Mouse (Mus musculus) limb, embryonic 13.5 days (tissue): ENCODE measurements at regions not wholly inside any gene's neighbourhood (a gene's known extent, or its start where the extent isn't known, plus 50 kb on each side); places are given as distances from the start of the nearest gene placed in this dataset.

Experiments
- ATAC-seq: fragments of 200-750 bp; cut with Nextera tagmentation; 2 replicates; pipeline ENCODE4 v1.8.0; 2017; ENCODE audit warnings: low read depth, moderate number of reproducible peaks, moderate TSS enrichment; ENCODE audit not compliant: low FRiP score
- H3K27ac ChIP-seq: fragments of 300-500 bp; sonication (generic); 2 replicates; pipeline ENCODE4 v1.5.1; 2015; ENCODE audit warnings: inconsistent platforms, mild to moderate bottlenecking, moderate library complexity
- H3K27me3 ChIP-seq: fragments of 300-500 bp; sonication (generic); 2 replicates; pipeline ENCODE4 v1.6.1; 2015; ENCODE audit warnings: mild to moderate bottlenecking, inconsistent platforms
- H3K36me3 ChIP-seq: fragments of 300-500 bp; sonication (generic); 2 replicates; pipeline ENCODE4 v1.6.1; 2015; ENCODE audit warnings: inconsistent platforms, mild to moderate bottlenecking, moderate library complexity
- H3K4me1 ChIP-seq: fragments of 300-500 bp; sonication (generic); 2 replicates; pipeline ENCODE4 v1.6.1; 2015; ENCODE audit warnings: inconsistent platforms
- H3K4me2 ChIP-seq: fragments of 300-500 bp; sonication (generic); replicated peaks from 2 replicates; pipeline ENCODE4 v1.6.1; 2015; ENCODE audit warnings: inconsistent platforms, mild to moderate bottlenecking, moderate library complexity
- H3K4me3 ChIP-seq: fragments of 300-500 bp; sonication (generic); 2 replicates; pipeline ENCODE4 v1.5.1; 2015; ENCODE audit warnings: moderate library complexity, mild to moderate bottlenecking, inconsistent platforms
- H3K9ac ChIP-seq: fragments of 300-500 bp; sonication (generic); 2 replicates; pipeline ENCODE4 v1.6.1; 2015; ENCODE audit warnings: mild to moderate bottlenecking, inconsistent platforms
- H3K9me3 ChIP-seq: fragments of 300-500 bp; sonication (generic); 2 replicates; pipeline ENCODE4 v1.6.1; 2016; ENCODE audit warnings: inconsistent platforms
- WGBS: fragments of 180-500 bp; shearing (Covaris S2); methylation state at CpG from one replicate; pipeline ENCODE4 v1.1.7; 2015; 5-methylcytosine and 5-hydroxymethylcytosine counted together

DNA sequence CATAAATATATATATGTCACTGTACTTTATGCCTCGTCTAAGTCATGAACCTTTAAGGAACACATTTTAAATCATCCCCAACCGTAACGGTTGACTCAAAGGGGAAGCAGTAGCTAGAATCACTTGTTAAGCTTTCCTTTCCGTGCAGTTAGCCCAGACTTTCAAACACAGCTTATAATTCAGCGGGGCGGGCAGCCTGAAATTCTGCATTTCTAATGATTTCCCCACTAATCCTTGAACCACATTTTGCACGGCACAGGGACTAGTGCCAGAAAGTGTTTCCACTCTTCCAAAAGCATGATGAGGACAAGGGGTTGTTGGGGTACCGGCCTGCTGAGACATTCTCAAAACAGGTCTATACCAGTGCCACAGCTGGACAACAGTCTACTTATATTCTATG, 195.1 kb upstream of the Spred2 start:
- peaks cover 4% of the 10 kb centered on the region; the same call in 1 of the 2 replicates for H3K27me3 ChIP-seq
- H3K4me3 ChIP-seq = no peak overlapping the region
- H3K4me2 ChIP-seq = no peak overlapping the region
- H3K27ac ChIP-seq = no peak overlapping the region
- 0 out of 2 replicates have a peak, but pooled peaks cover 3% of the 10 kb centered on the region for H3K4me1 ChIP-seq
- no peak for ATAC-seq
- WGBS = 77% methylated on average over 8 of the region's 8 CpGs
- no peaks in the 10 kb centered on the region for H3K36me3 ChIP-seq
- H3K9ac ChIP-seq = no peak overlapping the region
- H3K9me3 ChIP-seq = peaks cover 3% of the 10 kb centered on the region; the same call in 1 of the 2 replicates

DNA sequence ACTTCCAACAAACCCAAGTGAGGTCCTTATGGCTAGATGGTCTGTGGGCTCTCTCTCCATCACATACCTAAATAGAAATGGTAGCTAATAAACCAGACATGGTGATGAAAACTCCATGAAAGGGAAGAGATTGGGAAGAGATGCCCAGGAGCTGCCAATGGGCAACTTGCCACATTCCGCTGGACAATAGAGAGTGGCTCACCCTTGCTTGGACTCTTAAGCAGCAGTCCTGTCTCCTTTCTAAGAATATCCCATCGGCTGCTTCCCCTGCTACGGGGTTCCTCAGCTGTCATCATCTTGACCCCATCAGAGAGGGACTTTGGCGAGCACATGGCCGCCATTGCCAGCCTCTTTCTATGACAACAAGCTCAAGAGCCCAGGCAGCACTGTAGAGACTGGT, 193.4 kb upstream of the Spred2 start:
- no peak for ATAC-seq
- peaks cover 9% of the 10 kb centered on the region for H3K27me3 ChIP-seq
- H3K27ac ChIP-seq = no peak overlapping the region
- H3K9ac ChIP-seq = no peak overlapping the region
- no peak overlapping the region for H3K4me3 ChIP-seq
- 89% methylated on average over 5 of the region's 5 CpGs for WGBS
- peaks cover 3% of the 10 kb centered on the region; the same call in 1 of the 2 replicates for H3K9me3 ChIP-seq
- H3K4me2 ChIP-seq = no peak overlapping the region
- H3K36me3 ChIP-seq = no peaks in the 10 kb centered on the region
- H3K4me1 ChIP-seq = peaks cover 4% of the 10 kb centered on the region; the same call in 1 of the 2 replicates

DNA sequence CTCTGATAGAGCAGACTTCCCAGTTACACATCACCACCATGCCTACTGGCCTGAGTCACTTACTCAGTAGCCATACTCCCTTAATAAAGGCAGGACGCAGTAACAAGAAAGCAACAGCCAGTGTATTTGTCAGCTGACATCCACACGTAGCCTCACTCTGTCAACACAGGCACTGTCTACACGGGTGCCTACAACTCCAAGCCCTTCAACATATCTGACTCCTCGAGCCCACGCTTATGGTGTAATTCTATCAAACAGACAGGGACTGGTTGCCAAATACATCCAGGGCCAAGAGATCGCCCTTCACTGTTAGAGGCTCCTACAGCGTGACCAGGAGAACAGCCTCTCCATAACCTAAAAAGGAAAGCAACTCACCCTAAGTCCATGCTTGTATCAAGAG, 188.1 kb upstream of the Spred2 start:
- no peak overlapping the region for H3K4me3 ChIP-seq
- 89% methylated on average over 7 of the region's 7 CpGs for WGBS
- H3K4me1 ChIP-seq = peaks cover 52% of the 10 kb centered on the region
- ATAC-seq = no peak
- H3K36me3 ChIP-seq = no peaks in the 10 kb centered on the region
- no peak overlapping the region for H3K4me2 ChIP-seq
- no peak overlapping the region for H3K27ac ChIP-seq
- H3K27me3 ChIP-seq = peaks cover 26% of the 10 kb centered on the region
- no peak overlapping the region for H3K9ac ChIP-seq
- H3K9me3 ChIP-seq = no peaks in the 10 kb centered on the region

DNA sequence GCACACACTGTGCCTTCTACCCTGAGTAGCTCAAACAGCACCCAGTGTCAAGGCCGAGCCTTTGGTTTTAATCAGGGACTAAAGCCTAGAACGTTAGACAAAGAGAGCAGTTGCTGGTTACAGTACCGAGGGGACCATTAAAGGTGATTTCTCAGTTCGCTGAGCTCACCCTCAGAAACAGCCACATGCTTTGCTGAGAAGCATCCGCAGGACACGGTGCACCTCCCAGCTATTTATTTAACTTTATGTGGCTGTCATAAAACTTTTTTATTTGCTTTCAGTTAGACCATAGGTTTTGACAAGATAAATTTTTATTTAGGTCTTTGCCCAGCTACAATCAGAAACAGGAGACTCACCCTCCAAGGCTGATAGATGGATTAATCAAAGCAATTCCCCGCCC, 187.2 kb upstream of the Spred2 start:
- H3K9me3 ChIP-seq = no peaks in the 10 kb centered on the region
- no peak; the same call in 1 of the 2 replicates for ATAC-seq
- no peak overlapping the region for H3K27ac ChIP-seq
- H3K27me3 ChIP-seq = peaks cover 33% of the 10 kb centered on the region
- no peak overlapping the region for H3K4me3 ChIP-seq
- H3K36me3 ChIP-seq = no peaks in the 10 kb centered on the region
- 17% methylated on average over 7 of the region's 7 CpGs for WGBS
- H3K9ac ChIP-seq = no peak overlapping the region
- peaks cover 48% of the 10 kb centered on the region for H3K4me1 ChIP-seq
- H3K4me2 ChIP-seq = no peak overlapping the region; the same call in 1 of the 2 replicates

DNA sequence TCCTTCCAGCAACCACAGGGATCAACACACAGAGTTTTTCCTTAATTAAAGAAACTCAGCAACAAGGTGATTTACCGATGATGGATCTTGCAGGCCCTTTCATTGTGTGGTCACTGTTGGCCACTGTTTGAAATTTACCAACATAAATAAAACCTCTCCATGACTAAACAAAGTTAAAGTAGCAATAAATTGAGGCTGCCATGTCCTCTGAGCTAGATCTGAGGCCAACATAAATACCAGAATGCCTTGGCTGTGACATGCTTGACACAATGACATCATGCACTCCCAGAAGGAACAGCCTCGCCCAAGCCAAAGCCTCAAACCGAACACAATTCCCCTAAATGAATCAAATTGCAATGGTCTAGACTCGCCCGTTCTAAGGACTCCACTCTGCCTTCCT, 186.8 kb upstream of the Spred2 start:
- peaks cover 37% of the 10 kb centered on the region for H3K27me3 ChIP-seq
- WGBS = 17% methylated on average over 5 of the region's 5 CpGs
- H3K4me3 ChIP-seq = no peak overlapping the region
- ATAC-seq = peak; percentile 49
- H3K9ac ChIP-seq = no peak overlapping the region
- no peak overlapping the region for H3K27ac ChIP-seq
- peaks cover 48% of the 10 kb centered on the region for H3K4me1 ChIP-seq
- H3K9me3 ChIP-seq = no peaks in the 10 kb centered on the region
- no peaks in the 10 kb centered on the region for H3K36me3 ChIP-seq
- no peak overlapping the region for H3K4me2 ChIP-seq

DNA sequence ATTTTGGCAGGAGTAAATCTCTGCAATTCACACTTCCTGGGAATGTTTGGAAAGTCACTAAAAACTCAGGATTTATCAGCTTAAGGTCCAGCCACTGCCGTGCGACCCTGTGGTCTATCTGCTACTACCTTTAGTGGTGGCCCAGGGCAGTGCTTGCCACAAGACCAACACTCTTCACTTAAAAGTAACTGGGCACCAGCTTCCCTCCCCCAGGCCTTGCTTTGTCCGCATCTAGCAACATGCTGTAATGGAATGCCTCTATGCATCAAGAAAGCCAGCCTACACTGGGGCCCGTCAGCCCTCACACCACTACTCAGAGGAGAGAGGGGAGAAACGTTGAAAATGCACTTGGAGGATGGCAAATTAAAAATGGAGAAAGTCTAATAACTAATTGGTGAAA, 186.4 kb upstream of the Spred2 start:
- H3K27ac ChIP-seq = no peak overlapping the region; the same call in 1 of the 2 replicates
- WGBS = 23% methylated on average over 5 of the region's 5 CpGs
- no peaks in the 10 kb centered on the region for H3K9me3 ChIP-seq
- H3K36me3 ChIP-seq = no peaks in the 10 kb centered on the region
- ATAC-seq = no peak
- H3K27me3 ChIP-seq = peaks cover 39% of the 10 kb centered on the region
- H3K4me3 ChIP-seq = no peak overlapping the region
- H3K9ac ChIP-seq = no peak overlapping the region
- H3K4me2 ChIP-seq = no peak overlapping the region
- peaks cover 48% of the 10 kb centered on the region for H3K4me1 ChIP-seq

DNA sequence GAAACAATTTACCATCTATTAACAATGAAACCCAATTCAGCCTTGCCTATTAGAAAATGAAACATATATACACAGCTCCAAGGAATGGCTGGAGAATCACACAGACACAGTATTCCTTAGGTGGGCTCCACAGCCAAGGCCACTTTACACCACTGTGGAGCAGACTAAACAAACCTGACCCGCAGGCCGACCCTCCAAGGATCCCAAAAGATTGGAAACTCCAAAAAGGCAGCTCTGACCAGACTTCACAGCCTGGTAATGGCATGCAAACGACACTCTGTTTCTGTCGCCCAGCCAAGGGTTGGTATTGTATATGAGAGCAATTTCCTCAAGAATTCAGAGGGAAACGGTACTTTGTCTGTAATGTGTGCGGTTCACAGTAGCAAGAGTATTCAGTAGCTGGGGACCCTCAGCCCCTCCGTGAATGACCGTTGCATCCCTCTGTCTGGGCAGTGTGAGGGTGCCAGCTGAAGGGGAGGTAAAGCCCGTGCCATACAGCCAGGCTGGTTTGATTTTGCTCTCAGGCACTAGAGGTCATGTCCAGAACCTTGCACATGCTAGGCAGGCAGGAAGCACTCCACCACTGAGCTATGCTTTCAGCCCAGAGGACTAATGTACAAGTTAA, 184.5 kb upstream of the Spred2 start:
- H3K9me3 ChIP-seq = no peaks in the 10 kb centered on the region
- ATAC-seq = no peak
- peaks cover 36% of the 10 kb centered on the region for H3K27me3 ChIP-seq
- no peak overlapping the region for H3K4me2 ChIP-seq
- H3K4me3 ChIP-seq = no peak overlapping the region
- no peaks in the 10 kb centered on the region for H3K36me3 ChIP-seq
- no peak overlapping the region for H3K27ac ChIP-seq
- WGBS = 34% methylated on average over 9 of the region's 9 CpGs
- H3K9ac ChIP-seq = no peak overlapping the region
- peaks cover 48% of the 10 kb centered on the region for H3K4me1 ChIP-seq

DNA sequence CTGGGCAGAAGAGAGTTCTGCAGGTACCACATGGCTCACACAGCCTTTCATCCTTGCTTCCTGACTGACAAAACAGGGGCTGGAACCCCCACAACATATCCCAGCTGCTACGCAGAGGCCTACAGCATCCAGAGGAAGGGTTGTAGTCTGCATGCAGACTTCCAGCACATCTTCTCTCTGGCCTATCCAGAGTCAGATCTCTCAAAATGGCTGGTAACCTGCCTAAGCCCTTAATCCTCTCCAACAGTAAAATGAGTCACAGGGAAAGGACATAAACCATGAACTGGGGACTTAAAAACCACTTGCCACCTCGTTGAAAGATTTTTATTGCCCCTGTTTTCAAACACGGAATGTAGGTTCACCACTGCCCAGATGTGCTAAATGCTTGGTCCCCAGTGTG, 183.6 kb upstream of the Spred2 start:
- 26% methylated on average over 3 of the region's 3 CpGs for WGBS
- H3K27ac ChIP-seq = no peak overlapping the region
- H3K36me3 ChIP-seq = no peaks in the 10 kb centered on the region
- no peak overlapping the region for H3K9ac ChIP-seq
- no peak for ATAC-seq
- H3K27me3 ChIP-seq = peaks cover 34% of the 10 kb centered on the region
- no peak overlapping the region for H3K4me3 ChIP-seq
- no peaks in the 10 kb centered on the region for H3K9me3 ChIP-seq
- no peak overlapping the region for H3K4me2 ChIP-seq
- peaks cover 48% of the 10 kb centered on the region for H3K4me1 ChIP-seq

DNA sequence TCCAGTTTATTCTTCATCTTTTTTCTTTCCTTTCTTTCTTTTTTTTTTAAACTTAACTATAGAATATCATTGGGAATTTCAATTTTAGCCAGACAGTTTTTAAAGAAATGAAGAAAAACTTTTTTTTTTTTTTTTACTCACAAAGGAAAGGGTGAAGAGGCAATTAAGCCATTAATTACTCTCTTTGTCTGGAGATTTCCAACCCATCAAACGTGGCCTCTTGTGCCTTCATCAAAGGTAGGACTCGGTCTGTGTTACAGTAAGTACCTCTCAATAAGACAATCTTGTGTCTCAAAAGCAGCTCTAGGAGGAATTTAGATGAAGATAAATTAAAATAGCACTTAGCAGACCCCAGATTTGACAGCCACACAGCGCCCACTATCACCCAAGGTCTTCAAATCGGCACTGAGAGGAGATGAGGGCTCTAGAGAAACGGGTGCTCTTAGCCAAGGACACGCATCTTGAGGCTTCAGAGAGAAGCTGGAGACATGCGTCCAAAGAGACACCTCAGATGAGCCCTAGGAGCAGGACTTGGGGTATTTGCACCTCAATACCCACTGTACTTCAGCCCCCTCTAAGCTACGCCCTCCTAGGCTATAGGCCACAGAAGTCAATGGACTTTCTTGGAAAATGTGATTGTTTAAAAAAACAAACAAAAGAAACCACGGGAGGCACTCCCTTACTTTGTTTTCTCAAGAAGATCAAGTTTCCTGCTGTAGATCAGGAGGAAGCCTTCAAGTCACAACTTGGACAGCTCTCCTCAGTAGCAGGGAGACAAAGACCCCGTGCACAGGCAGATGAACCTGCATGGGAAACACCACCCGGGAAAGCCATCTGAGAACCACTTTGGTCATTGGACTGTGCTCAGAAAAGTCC, 176.8 kb upstream of the Spred2 start:
- Histone ChIP-seq H3K4me1 (no peaks in the 10 kb centered on the region), H3K9ac (no peak overlapping the region), H3K27ac (no peak overlapping the region), H3K4me3 (no peak overlapping the region), H3K9me3 (no peaks in the 10 kb centered on the region), H3K4me2 (no peak overlapping the region), H3K36me3 (no peaks in the 10 kb centered on the region), H3K27me3 (peaks cover 23% of the 10 kb centered on the region)
- WGBS = 60% methylated on average over 11 of the region's 11 CpGs
- ATAC-seq = no peak

DNA sequence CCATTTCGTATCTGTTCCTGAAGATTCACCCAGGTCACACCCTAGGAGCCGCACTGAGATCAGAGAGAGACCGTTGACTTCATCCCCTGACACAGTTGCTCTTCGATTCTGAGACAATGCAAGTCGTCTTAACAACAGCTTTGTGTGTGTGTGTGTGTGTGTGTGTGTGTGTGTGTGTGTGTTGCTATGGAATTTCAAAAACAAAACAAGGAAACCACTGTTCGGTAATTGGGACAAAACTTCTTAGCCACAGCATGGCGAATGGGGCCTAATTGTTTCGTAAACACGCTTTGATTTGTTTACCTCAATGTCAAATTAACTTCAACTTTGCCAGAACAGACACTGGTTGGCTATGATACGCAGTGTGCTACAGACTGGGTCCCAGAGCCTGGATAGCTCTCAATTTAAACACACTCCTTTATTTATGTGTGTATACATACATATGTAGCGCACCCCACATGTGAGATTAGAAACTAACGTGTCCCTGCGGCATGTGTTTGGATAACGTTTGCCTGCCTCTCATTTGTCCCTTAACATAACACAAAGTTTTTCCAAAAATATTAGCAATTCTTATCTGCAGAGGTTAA, 176.1 kb upstream of the Spred2 start:
- Histone ChIP-seq H3K9ac (no peak overlapping the region), H3K4me2 (no peak overlapping the region), H3K4me3 (no peak overlapping the region), H3K27ac (no peak overlapping the region), H3K4me1 (no peaks in the 10 kb centered on the region), H3K27me3 (peaks cover 21% of the 10 kb centered on the region), H3K9me3 (no peaks in the 10 kb centered on the region), H3K36me3 (no peaks in the 10 kb centered on the region)
- 66% methylated on average over 14 of the region's 14 CpGs for WGBS
- ATAC-seq = no peak

DNA sequence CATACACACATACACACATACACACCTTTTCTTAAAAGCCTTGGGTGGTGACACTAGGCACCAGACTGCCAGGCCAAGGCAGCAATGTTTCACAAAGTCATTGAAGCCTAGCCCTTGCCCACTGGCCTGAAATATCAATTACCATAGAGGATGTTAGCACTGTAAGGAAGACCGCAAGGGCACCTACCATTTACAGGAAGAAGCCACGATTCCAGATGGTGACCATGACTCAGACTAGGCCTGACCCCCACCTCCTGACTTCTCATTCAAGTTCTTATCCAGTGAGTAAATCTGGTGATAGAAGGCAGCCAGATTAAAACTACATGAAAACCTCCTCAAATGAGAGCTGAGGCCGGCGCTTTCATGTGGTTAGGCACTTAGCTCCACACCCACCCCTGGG, 165.3 kb upstream of the Spred2 start:
- Histone ChIP-seq H3K9ac (no peak overlapping the region), H3K27me3 (peaks cover 71% of the 10 kb centered on the region), H3K4me2 (no peak overlapping the region), H3K4me1 (peaks cover 7% of the 10 kb centered on the region; the same call in 1 of the 2 replicates), H3K4me3 (no peak overlapping the region), H3K36me3 (no peaks in the 10 kb centered on the region), H3K9me3 (no peaks in the 10 kb centered on the region), H3K27ac (no peak overlapping the region)
- ATAC-seq = no peak
- 82% methylated on average over 4 of the region's 4 CpGs for WGBS
